15 mouse cellular contexts compared by ENCODE assay signal in genomic region chr16:28603155-28603554, GRCm38 (mm10).
"Had no signal": no experiment of that assay in that cellular context is flagged by ENCODE, and none has a peak within 500 bp of the region (broad histone marks: within the 10 kb centered on the region; RNA-seq: fewer than 3 reads in every experiment).

No protein-coding gene starts in this region.

- H3K9me3 ChIP-seq: lung, embryonic 15.5 days; midbrain, embryonic 13.5 days; midbrain, embryonic 15.5 days; neural tube, embryonic 12.5 days; stomach, embryonic 15.5 days had no signal

- H3K4me3 ChIP-seq: lung, embryonic 15.5 days; megakaryocyte, embryonic 14.5 days; midbrain, embryonic 13.5 days; midbrain, embryonic 15.5 days; neural tube, embryonic 12.5 days; stomach, embryonic 15.5 days had no signal

- H3K27me3 ChIP-seq: lung, embryonic 15.5 days; megakaryocyte, embryonic 14.5 days; midbrain, embryonic 13.5 days; midbrain, embryonic 15.5 days; neural tube, embryonic 12.5 days; stomach, embryonic 15.5 days had no signal

- DNase-seq: liver, postnatal 0 days; lung, adult 2 months; lung, postnatal 14 days; lung, postnatal 36 days; thymus, adult 18-20 months; thymus, postnatal 14 days; thymus, postnatal 36 days had no signal

- H3K27ac ChIP-seq: lung, embryonic 15.5 days; macrophage; midbrain, embryonic 13.5 days; midbrain, embryonic 15.5 days; neural tube, embryonic 12.5 days; stomach, embryonic 15.5 days; stomach, postnatal 0 days had no signal

- H3K36me3 ChIP-seq: lung, embryonic 15.5 days; midbrain, embryonic 13.5 days; midbrain, embryonic 15.5 days; neural tube, embryonic 12.5 days; stomach, embryonic 15.5 days had no signal

- H3K4me1 ChIP-seq: lung, embryonic 15.5 days; megakaryocyte, embryonic 14.5 days; midbrain, embryonic 13.5 days; midbrain, embryonic 15.5 days; neural tube, embryonic 12.5 days; stomach, embryonic 15.5 days had no signal
